Comparison of ENCODE assay signal across 21 mouse cellular contexts in genomic region chr7:39701506-39701905, GRCm38 (mm10).
"Had no signal": no experiment of that assay in that cellular context is flagged by ENCODE, and none has a peak within 500 bp of the region (broad histone marks: within the 10 kb centered on the region; RNA-seq: fewer than 3 reads in every experiment).

No protein-coding gene starts in this region.

- H3K36me3 ChIP-seq: heart, embryonic 13.5 days; heart, embryonic 15.5 days; hindbrain, embryonic 13.5 days; hindbrain, embryonic 15.5 days; limb, embryonic 10.5 days; limb, embryonic 12.5 days; liver, embryonic 13.5 days had no signal

- H3K27ac ChIP-seq: heart, embryonic 13.5 days; heart, embryonic 15.5 days; hindbrain, embryonic 13.5 days; hindbrain, embryonic 15.5 days; hindbrain, postnatal 0 days; limb, embryonic 10.5 days; limb, embryonic 12.5 days; liver, embryonic 13.5 days had no signal

- H3K4me3 ChIP-seq: heart, embryonic 13.5 days; heart, embryonic 15.5 days; hindbrain, embryonic 13.5 days; hindbrain, embryonic 15.5 days; limb, embryonic 10.5 days; limb, embryonic 12.5 days; liver, embryonic 13.5 days had no signal

- H3K9ac ChIP-seq: forebrain, postnatal 0 days; heart, embryonic 13.5 days; heart, embryonic 15.5 days; hindbrain, embryonic 13.5 days; hindbrain, embryonic 15.5 days; limb, embryonic 12.5 days; liver, embryonic 13.5 days had no signal

- H3K4me1 ChIP-seq: heart, embryonic 13.5 days; heart, embryonic 15.5 days; limb, embryonic 12.5 days; liver, embryonic 13.5 days had no signal

- DNase-seq: forebrain, postnatal 0 days; gastrocnemius, postnatal 14 days; gastrocnemius, postnatal 36 days; heart, adult 18-20 months; heart, postnatal 14 days; heart, postnatal 36 days; kidney, adult 11 months; kidney, adult 2 months; kidney, postnatal 10 days; kidney, postnatal 25 days; layer of hippocampus, adult 9-11 months; layer of hippocampus, postnatal 36 days; liver; liver, embryonic 13.5 days had no signal

- H3K27me3 ChIP-seq: heart, embryonic 13.5 days; heart, embryonic 15.5 days; hindbrain, embryonic 13.5 days; hindbrain, embryonic 15.5 days; limb, embryonic 12.5 days; liver, embryonic 13.5 days had no signal
